Mouse (Mus musculus): ENCODE measurements around the gene Adra1d. TPM values are rescaled to one million over a fixed set of nuclear protein-coding genes. Genes with fewer than 3 reads are reported as not detected.

The Adra1d gene
- total RNA-seq (2017): not detected in 2 replicates

DNA sequence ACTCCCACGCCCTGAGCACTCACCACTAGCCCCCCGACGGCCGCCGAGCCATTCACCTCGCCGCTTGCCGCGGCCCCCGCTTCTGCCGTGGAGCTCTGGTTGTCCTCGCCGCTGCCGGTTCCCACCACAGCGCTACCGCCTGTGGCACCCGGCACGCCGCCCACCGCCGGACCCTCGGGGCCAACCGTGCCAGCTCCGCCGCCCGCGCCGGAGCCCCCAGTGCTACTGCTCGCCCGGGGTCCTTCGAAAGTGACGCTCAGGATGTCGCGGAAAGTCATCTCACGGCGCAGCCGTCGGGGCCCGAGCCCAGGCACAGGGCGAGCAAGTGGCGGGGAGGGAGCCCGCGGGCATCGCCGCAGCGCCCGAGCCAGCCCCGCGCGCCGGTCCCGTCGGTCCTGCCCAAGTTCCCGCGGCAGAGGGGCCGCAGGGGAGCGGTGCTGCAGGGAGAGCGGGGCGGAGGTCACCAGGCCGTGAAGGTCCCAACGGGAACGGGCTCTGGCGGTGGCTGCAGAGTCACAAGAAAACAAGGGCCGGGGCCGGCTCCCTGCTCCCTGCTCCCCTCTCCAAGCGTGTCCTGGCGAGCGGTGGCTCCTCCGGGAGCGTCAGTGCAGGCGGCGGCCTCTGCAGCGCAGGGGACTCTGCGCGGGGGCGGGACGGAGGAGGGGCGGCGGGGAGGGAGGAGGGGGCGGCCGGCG lies at the start of gene Adra1d:
Gene Adra1d (minus strand): TSS at position 393 of the 695 bp plus-strand sequence.
- ATAC-seq (replicated peaks in 1 of 2; ENCODE audit: insufficient read depth in 1 of 2, low FRiP score in 2 of 2, low TSS enrichment in 1 of 2, low read depth in 1 of 2, poor library complexity in 2 of 2, severe bottlenecking in 2 of 2): no peak

- no peak for ATAC-seq (replicated peaks in 1 of 2; ENCODE audit: insufficient read depth in 1 of 2, low FRiP score in 2 of 2, low TSS enrichment in 1 of 2, low read depth in 1 of 2, poor library complexity in 2 of 2, severe bottlenecking in 2 of 2)
These were observed 39.8 kb upstream of the Adra1d start for GRCm38 (mm10) chr2:131601881-131602280.

GRCm38 (mm10) chr2:131594871-131595270 lies 32.8 kb upstream of the Adra1d start:
- ATAC-seq (replicated peaks in 1 of 2; ENCODE audit: insufficient read depth in 1 of 2, low FRiP score in 2 of 2, low TSS enrichment in 1 of 2, low read depth in 1 of 2, poor library complexity in 2 of 2, severe bottlenecking in 2 of 2): no peak

- no peak for ATAC-seq (replicated peaks in 1 of 2; ENCODE audit: insufficient read depth in 1 of 2, low FRiP score in 2 of 2, low TSS enrichment in 1 of 2, low read depth in 1 of 2, poor library complexity in 2 of 2, severe bottlenecking in 2 of 2)
These were observed 25.4 kb upstream of the Adra1d start for GRCm38 (mm10) chr2:131587521-131587920.

GRCm38 (mm10) chr2:131581506-131581905 lies 19.4 kb upstream of the Adra1d start:
- no peak for ATAC-seq (replicated peaks in 1 of 2; ENCODE audit: insufficient read depth in 1 of 2, low FRiP score in 2 of 2, low TSS enrichment in 1 of 2, low read depth in 1 of 2, poor library complexity in 2 of 2, severe bottlenecking in 2 of 2)

DNA sequence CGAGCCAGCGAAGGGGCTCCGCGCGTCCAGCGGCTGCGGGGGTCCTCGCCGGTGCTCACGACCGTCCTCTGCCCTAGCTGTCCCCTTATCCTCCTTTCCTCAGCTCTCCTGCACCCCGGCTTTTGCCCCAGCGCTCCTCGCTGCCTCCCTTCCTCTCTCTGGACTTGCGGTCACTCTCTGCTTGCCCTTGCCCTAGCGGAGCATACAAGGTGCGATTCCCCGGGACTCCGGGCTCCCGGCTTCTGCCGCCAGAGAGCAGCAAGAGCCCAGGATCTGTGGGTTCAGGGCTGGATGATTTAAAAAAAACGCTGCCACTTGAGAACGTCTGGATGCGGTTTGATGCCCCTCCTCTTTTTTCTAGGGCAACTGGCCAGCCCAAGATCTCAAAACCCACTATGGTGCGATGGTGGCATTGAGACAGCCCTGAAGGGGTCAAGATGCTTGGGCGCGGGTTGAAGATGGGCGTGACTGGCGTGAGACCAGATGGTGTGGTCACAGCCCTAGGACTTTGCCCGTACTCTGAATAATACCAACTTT lies 571 bp upstream of the Adra1d start:
- peak; percentile 22 to 44; a peak in 2 of 4 replicates for ATAC-seq (replicated peaks in 1 of 2; ENCODE audit: insufficient read depth in 1 of 2, low FRiP score in 2 of 2, low TSS enrichment in 1 of 2, low read depth in 1 of 2, poor library complexity in 2 of 2, severe bottlenecking in 2 of 2)

DNA sequence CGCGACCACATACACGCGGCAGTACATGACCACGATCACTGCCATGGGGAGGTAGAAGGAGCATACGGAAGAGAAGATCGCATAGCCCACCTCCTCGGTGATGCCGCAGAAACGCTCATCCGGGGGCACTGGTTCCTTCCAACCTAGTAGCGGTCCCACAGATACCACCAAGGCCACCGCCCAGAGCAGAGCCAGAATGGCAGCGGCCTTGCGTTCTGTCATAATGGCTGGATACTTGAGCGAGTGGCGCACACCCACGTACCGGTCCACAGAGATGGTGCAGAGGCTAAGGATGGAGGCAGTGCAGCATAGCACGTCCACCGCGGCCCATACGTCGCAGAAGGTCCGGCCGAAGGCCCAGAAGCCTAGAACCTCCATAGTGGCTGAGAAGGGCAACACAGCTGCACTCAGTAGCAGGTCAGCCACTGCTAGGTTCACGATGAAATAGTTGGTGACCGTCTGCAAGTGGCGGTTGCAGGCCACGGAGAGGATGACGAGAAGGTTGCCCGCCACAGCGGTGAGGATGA lies 676 bp downstream of the Adra1d start:
- peak; percentile 5 to 30; a peak in 1 of 4 replicates for ATAC-seq (replicated peaks in 1 of 2; ENCODE audit: insufficient read depth in 1 of 2, low FRiP score in 2 of 2, low TSS enrichment in 1 of 2, low read depth in 1 of 2, poor library complexity in 2 of 2, severe bottlenecking in 2 of 2)

DNA sequence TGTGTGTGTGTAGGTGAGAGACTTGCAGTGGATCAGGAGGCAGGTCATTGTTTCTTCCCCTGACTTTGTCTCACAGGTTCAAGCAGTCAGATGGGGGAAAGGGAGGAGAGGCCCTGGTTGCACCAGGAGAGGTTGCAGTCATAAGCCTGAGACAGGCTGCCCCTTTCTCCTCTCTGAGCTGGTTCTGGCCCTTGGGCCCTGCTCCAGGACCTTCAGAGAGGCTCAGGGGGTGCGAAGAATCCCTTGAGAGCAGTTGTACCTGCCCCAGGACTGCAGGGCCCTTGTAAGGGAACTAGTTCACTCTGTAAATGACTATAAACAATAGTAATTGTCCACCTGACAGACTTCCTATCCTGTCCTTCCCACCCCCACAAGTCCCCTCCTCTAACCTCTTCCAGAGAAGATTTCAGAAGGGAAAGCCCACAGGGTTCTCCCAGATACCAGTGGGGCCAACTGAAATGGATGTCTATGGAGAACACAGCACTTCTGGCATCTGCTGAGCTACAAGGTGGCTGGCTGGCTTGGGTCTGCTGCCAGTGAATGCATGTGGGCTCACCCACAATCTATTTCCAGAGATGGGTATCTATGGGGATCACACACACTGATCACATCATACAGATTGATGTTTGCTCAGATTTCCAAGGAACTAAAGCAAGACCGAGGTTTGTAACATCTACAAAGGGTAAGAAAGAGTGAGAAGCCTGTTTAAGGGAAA lies 1.7 kb downstream of the Adra1d start:
- no peak for ATAC-seq (replicated peaks in 1 of 2; ENCODE audit: insufficient read depth in 1 of 2, low FRiP score in 2 of 2, low TSS enrichment in 1 of 2, low read depth in 1 of 2, poor library complexity in 2 of 2, severe bottlenecking in 2 of 2)

DNA sequence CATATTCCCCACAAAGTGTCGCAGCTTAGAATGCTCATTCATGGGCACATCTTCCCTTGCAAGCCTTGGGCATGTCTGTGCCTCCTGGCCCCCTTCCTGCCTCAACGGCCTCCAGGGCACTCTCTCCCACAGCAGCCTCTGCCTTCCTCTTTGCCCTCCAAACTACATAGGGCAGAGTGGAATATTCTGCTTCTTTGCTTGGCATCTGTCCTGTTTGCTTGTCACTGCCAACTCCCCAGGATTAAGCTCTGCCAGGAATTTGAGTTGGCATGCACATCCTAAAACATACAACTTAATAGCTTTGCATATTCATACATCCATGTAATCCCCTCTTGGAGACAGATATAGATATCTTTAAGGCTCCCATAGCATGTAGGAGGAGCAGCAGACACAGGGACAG lies 4.2 kb downstream of the Adra1d start:
- no peak for ATAC-seq (replicated peaks in 1 of 2; ENCODE audit: insufficient read depth in 1 of 2, low FRiP score in 2 of 2, low TSS enrichment in 1 of 2, low read depth in 1 of 2, poor library complexity in 2 of 2, severe bottlenecking in 2 of 2)

- peak; percentile 39 to 56; a peak in 3 of 4 replicates for ATAC-seq (replicated peaks in 1 of 2; ENCODE audit: insufficient read depth in 1 of 2, low FRiP score in 2 of 2, low TSS enrichment in 1 of 2, low read depth in 1 of 2, poor library complexity in 2 of 2, severe bottlenecking in 2 of 2)
These were observed 9.2 kb downstream of the Adra1d start for GRCm38 (mm10) chr2:131552736-131553400.

- ATAC-seq (replicated peaks in 1 of 2; ENCODE audit: insufficient read depth in 1 of 2, low FRiP score in 2 of 2, low TSS enrichment in 1 of 2, low read depth in 1 of 2, poor library complexity in 2 of 2, severe bottlenecking in 2 of 2): peak in 1 of 2 experiments; percentile 18; a peak in 1 of 4 replicates
These were observed 10.1 kb downstream of the Adra1d start for GRCm38 (mm10) chr2:131551701-131552620.

GRCm38 (mm10) chr2:131550906-131551305 lies 11.2 kb downstream of the Adra1d start:
- ATAC-seq (replicated peaks in 1 of 2; ENCODE audit: insufficient read depth in 1 of 2, low FRiP score in 2 of 2, low TSS enrichment in 1 of 2, low read depth in 1 of 2, poor library complexity in 2 of 2, severe bottlenecking in 2 of 2): no peak

- no peak for ATAC-seq (replicated peaks in 1 of 2; ENCODE audit: insufficient read depth in 1 of 2, low FRiP score in 2 of 2, low TSS enrichment in 1 of 2, low read depth in 1 of 2, poor library complexity in 2 of 2, severe bottlenecking in 2 of 2)
These were observed 11.6 kb downstream of the Adra1d start for GRCm38 (mm10) chr2:131550474-131550873.

GRCm38 (mm10) chr2:131549090-131549489 lies 13.0 kb downstream of the Adra1d start:
- ATAC-seq (replicated peaks in 1 of 2; ENCODE audit: insufficient read depth in 1 of 2, low FRiP score in 2 of 2, low TSS enrichment in 1 of 2, low read depth in 1 of 2, poor library complexity in 2 of 2, severe bottlenecking in 2 of 2): no peak

GRCm38 (mm10) chr2:131548330-131548729 lies 13.8 kb downstream of the Adra1d start:
- ATAC-seq (replicated peaks in 1 of 2; ENCODE audit: insufficient read depth in 1 of 2, low FRiP score in 2 of 2, low TSS enrichment in 1 of 2, low read depth in 1 of 2, poor library complexity in 2 of 2, severe bottlenecking in 2 of 2): no peak

GRCm38 (mm10) chr2:131546745-131547408 lies 15.2 kb downstream of the Adra1d start:
- 0 out of 4 replicates have a peak, but pooled peaks of 1 of the 2 experiments have one; percentile 20 for ATAC-seq (replicated peaks in 1 of 2; ENCODE audit: insufficient read depth in 1 of 2, low FRiP score in 2 of 2, low TSS enrichment in 1 of 2, low read depth in 1 of 2, poor library complexity in 2 of 2, severe bottlenecking in 2 of 2)

Data from hematopoietic stem cell, adult 5-6 weeks (primary cell).